Mouse (Mus musculus) C2C12 (cell line): ENCODE data around the gene Olfr1359. TPM values are rescaled to one million over a fixed set of nuclear protein-coding genes. Genes with fewer than 3 reads are reported as not detected.
"Not testable (repeated sequence)": the region's sequence is repeated elsewhere in the genome, so short reads cannot be mapped to it uniquely, and the experiment has no call there.

Source experiments
- H3K27me3 ChIP-seq: one replicate; pipeline ENCODE4 v1.6.1; 2011; ENCODE audit not compliant: control insufficient read depth, insufficient read depth, insufficient read length
- H3K36me3 ChIP-seq: one replicate; pipeline ENCODE4 v1.6.1; 2011; ENCODE audit not compliant: control insufficient read depth, insufficient read depth
- H3K4me3 ChIP-seq: one replicate; pipeline ENCODE4 v1.5.1; 2011; ENCODE audit warnings: mild to moderate bottlenecking, control low read depth; ENCODE audit not compliant: poor library complexity, insufficient read depth, severe bottlenecking
- H3K79me2 ChIP-seq: one replicate; pipeline ENCODE4 v1.6.1; 2011; ENCODE audit not compliant: control insufficient read depth, insufficient read depth
- H3K79me3 ChIP-seq: one replicate; pipeline ENCODE4 v1.6.1; 2011; ENCODE audit warnings: low read depth, control low read depth
- H3ac ChIP-seq: one replicate; pipeline ENCODE3; 2011; ENCODE audit warnings: low read depth; ENCODE audit not compliant: control insufficient read depth, insufficient read length
- CEBPB ChIP-seq: IDR thresholded peaks from one replicate; pipeline ENCODE4 v1.6.1; 2011; ENCODE audit warnings: low read depth, mild to moderate bottlenecking, control low read depth, moderate library complexity
- CTCF ChIP-seq: IDR thresholded peaks from one replicate; pipeline ENCODE4 v1.5.1; 2011; ENCODE audit not compliant: control insufficient read depth, insufficient read depth, insufficient read length
- FOSL1 ChIP-seq: IDR thresholded peaks from one replicate; pipeline ENCODE4 v1.8.0; 2011; ENCODE audit warnings: mild to moderate bottlenecking, low read length; ENCODE audit not compliant: poor library complexity, insufficient read depth, severe bottlenecking
- MAX ChIP-seq: IDR thresholded peaks from one replicate; pipeline ENCODE4 v1.6.1; 2011; ENCODE audit warnings: mild to moderate bottlenecking, control low read depth
- MYOD1 ChIP-seq: IDR thresholded peaks from one replicate; pipeline ENCODE4 v1.6.1; 2011; ENCODE audit warnings: low read depth; ENCODE audit not compliant: control insufficient read depth, insufficient read length
- MYOG ChIP-seq: IDR thresholded peaks from one replicate; pipeline ENCODE4 v1.6.1; 2011; ENCODE audit not compliant: control insufficient read depth, insufficient read length; ENCODE audit errors: extremely low read depth
- USF1 ChIP-seq: IDR thresholded peaks from one replicate; pipeline ENCODE4 v1.6.1; 2011; ENCODE audit warnings: low read depth, mild to moderate bottlenecking, control low read depth, moderate library complexity
- microRNA-seq: library from miRNA; unstranded; fragments of <30 nt; microRNA quantifications from one replicate; pipeline ENCODE4, GENCODE M21; 2019; ENCODE audit warnings: borderline microRNAs expressed
- polyA plus RNA-seq: library from polyadenylated mRNA; unstranded; fragments of >200 nt; fragmentation: generic; extraction: Trizol; gene quantifications from one replicate; pipeline ENCODE4 v1.2.1, GENCODE M21; 2012; ENCODE audit warnings: missing spikeins

The Olfr1359 gene
- polyA plus RNA-seq, 1 experiment = not detected

- H3ac ChIP-seq = peak overlapping the region; percentile 61
- peak; percentile 4 for TF ChIP-seq USF1
- no peak for TF ChIP-seq CTCF
- TF ChIP-seq MYOG = no peak
- peak overlapping the region; percentile 16 for H3K4me3 ChIP-seq
- H3K79me3 ChIP-seq = peaks cover 8% of the 10 kb centered on the region
- no peaks in the 10 kb centered on the region for H3K27me3 ChIP-seq
- H3K79me2 ChIP-seq = peaks cover 19% of the 10 kb centered on the region
- no peaks in the 10 kb centered on the region for H3K36me3 ChIP-seq
Observed at GRCm38 (mm10) chr13:21753051-21753523, 55.2 kb downstream of the Olfr1359 start.

- peak; percentile 29 for TF ChIP-seq CEBPB
- Histone ChIP-seq H3ac (peak within 1 kb of the TSS; percentile 61), H3K79me2 (peaks cover 13% of the 10 kb centered on the region), H3K4me3 (peak within 1 kb of the TSS; percentile 25)
- H3K79me3 ChIP-seq, H3K36me3 ChIP-seq, H3K27me3 ChIP-seq: not testable (repeated sequence)
Observed at GRCm38 (mm10) chr13:21753524-21754285, 55.8 kb downstream of the Olfr1359 start, which contains the start of the genes Hist1h2ak and Hist1h2bn. TSS of gene Hist1h2ak (minus strand) at chr13:21753827. TSS of gene Hist1h2bn (plus strand) at chr13:21754123.

GRCm38 (mm10) chr13:21754294-21755001, 56.5 kb downstream of the Olfr1359 start:
- H3K27me3 ChIP-seq, H3K79me3 ChIP-seq, H3K36me3 ChIP-seq, H3K79me2 ChIP-seq, H3ac ChIP-seq: not testable (repeated sequence)
- H3K4me3 ChIP-seq = peak overlapping the region; percentile 25

DNA sequence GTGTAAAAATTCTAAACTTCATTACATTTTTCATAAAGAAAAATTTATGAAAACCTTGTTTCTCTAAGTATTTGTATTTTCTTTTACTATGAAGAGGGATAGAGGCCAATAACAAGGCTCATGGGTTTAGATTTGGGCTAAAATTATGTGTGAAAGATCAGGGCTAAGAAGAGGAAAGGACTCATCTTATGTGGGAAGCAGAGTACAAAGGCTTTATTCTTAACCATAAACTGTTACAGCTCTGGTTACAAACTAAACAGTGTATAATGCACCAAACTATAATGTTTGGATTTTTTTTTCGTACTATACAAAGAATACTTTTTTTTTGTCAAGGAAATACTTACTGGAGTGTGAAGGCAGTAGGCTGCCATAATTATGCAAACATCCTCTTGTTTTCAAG, 57.8 kb downstream of the Olfr1359 start:
- H3ac ChIP-seq = no peak overlapping the region
- H3K36me3 ChIP-seq = no peaks in the 10 kb centered on the region
- no peak for TF ChIP-seq MYOD1
- no peak for TF ChIP-seq FOSL1
- TF ChIP-seq CTCF = no peak
- no peak for TF ChIP-seq MYOG
- no peak for TF ChIP-seq USF1
- no peak for TF ChIP-seq CEBPB
- no peak for TF ChIP-seq MAX
- H3K79me2 ChIP-seq = no peaks in the 10 kb centered on the region
- H3K27me3 ChIP-seq = no peaks in the 10 kb centered on the region
- H3K4me3 ChIP-seq = no peak overlapping the region
- H3K79me3 ChIP-seq = no peaks in the 10 kb centered on the region

Small RNA genes within 50 kb of the gene (microRNA-seq; reads per million reads assigned to microRNA genes)
- gene Gm44357 (0.16 reads per million), gene Gm44367 (not detected), gene Gm44454 (not detected)

Other genes starting within 250 kb of the Olfr1359 start
- gene Zscan26, start 244.4 kb upstream of the Olfr1359 start, polyA plus RNA-seq = 3.5 TPM
- 0.02 TPM for gene Nkapl, start 229.6 kb upstream of the Olfr1359 start, polyA plus RNA-seq
- not detected for gene Zkscan4, start 219.2 kb upstream of the Olfr1359 start, polyA plus RNA-seq
- gene Gm10065, start 218.7 kb upstream of the Olfr1359 start, polyA plus RNA-seq = not detected
- gene AK157302, start 202.9 kb upstream of the Olfr1359 start, polyA plus RNA-seq = 0.23 TPM
- gene Gm11273, start 196.7 kb upstream of the Olfr1359 start, polyA plus RNA-seq = 22.1 TPM
- 0.97 TPM for gene Zkscan8, start 167.0 kb upstream of the Olfr1359 start, polyA plus RNA-seq
- gene Olfr1366, start 155.3 kb upstream of the Olfr1359 start, polyA plus RNA-seq = 0.02 TPM
- gene Olfr1535, start 138.2 kb upstream of the Olfr1359 start, polyA plus RNA-seq = not detected
- not detected for gene Olfr1364, start 116.4 kb upstream of the Olfr1359 start, polyA plus RNA-seq
- gene Olfr1362, start 84.1 kb upstream of the Olfr1359 start, polyA plus RNA-seq = not detected
- 0.01 TPM for gene Olfr11, start 55.6 kb upstream of the Olfr1359 start, polyA plus RNA-seq
- gene Olfr1361, start 34.7 kb upstream of the Olfr1359 start, polyA plus RNA-seq = not detected
- gene Olfr1360, start 20.7 kb upstream of the Olfr1359 start, polyA plus RNA-seq = not detected
- 9.1 TPM for gene Hist1h2bl, start 18.0 kb downstream of the Olfr1359 start, polyA plus RNA-seq
- gene Hist1h2ai, start 18.3 kb downstream of the Olfr1359 start, polyA plus RNA-seq = 15.6 TPM
- 15.6 TPM for gene Hist1h3h, start 19.5 kb downstream of the Olfr1359 start, polyA plus RNA-seq
- 3.4 TPM for gene Hist1h2bm, start 23.9 kb downstream of the Olfr1359 start, polyA plus RNA-seq
- 2.9 TPM for gene Hist1h4j, start 37.0 kb downstream of the Olfr1359 start, polyA plus RNA-seq
- gene Hist1h4k, start 52.4 kb downstream of the Olfr1359 start, polyA plus RNA-seq = 10.3 TPM
- 5.9 TPM for gene Hist1h2ak, start 55.7 kb downstream of the Olfr1359 start, polyA plus RNA-seq
- gene Hist1h2bn, start 56.0 kb downstream of the Olfr1359 start, polyA plus RNA-seq = 3.8 TPM
- 1.6 TPM for gene Hist1h1b, start 82.5 kb downstream of the Olfr1359 start, polyA plus RNA-seq
- gene Hist1h3i, start 85.3 kb downstream of the Olfr1359 start, polyA plus RNA-seq = 9.4 TPM
- gene Hist1h2an, start 89.1 kb downstream of the Olfr1359 start, polyA plus RNA-seq = 18.1 TPM
- 2.6 TPM for gene Hist1h2bp, start 89.3 kb downstream of the Olfr1359 start, polyA plus RNA-seq
- gene Hist1h2bq, start 112.1 kb downstream of the Olfr1359 start, polyA plus RNA-seq = 20.3 TPM
- gene Hist1h2ao, start 112.4 kb downstream of the Olfr1359 start, polyA plus RNA-seq = not detected
- not detected for gene Hist1h4m, start 113.6 kb downstream of the Olfr1359 start, polyA plus RNA-seq
- gene Hist1h4n, start 134.1 kb downstream of the Olfr1359 start, polyA plus RNA-seq = 17.3 TPM
- gene Hist1h2ap, start 135.4 kb downstream of the Olfr1359 start, polyA plus RNA-seq = 2,018 TPM
- gene Hist1h2br, start 135.6 kb downstream of the Olfr1359 start, polyA plus RNA-seq = 19.7 TPM
- 1.4 TPM for gene Zfp184, start 247.0 kb downstream of the Olfr1359 start, polyA plus RNA-seq